Mouse (Mus musculus) heart, embryonic 10.5 days (tissue): ENCODE measurements around the gene Klhl30. TPM values are rescaled to one million over a fixed set of nuclear protein-coding genes. Genes with fewer than 3 reads are reported as not detected.

Source experiments
- DNase-seq: peaks from one replicate; pipeline ENCODE4 v3.0.0-alpha.2; 2017; ENCODE audit warnings: low spot score
- H3K27ac ChIP-seq: fragments of 300-500 bp; sonication (generic); 2 replicates; pipeline ENCODE4 v1.5.1; 2016; ENCODE audit warnings: mild to moderate bottlenecking
- H3K27me3 ChIP-seq: fragments of 300-500 bp; sonication (generic); 2 replicates; pipeline ENCODE4 v1.6.1; 2016; ENCODE audit warnings: mild to moderate bottlenecking; ENCODE audit not compliant: poor library complexity, insufficient read depth, severe bottlenecking
- H3K36me3 ChIP-seq: fragments of 300-500 bp; sonication (generic); 2 replicates; pipeline ENCODE4 v1.6.1; 2016; ENCODE audit warnings: mild to moderate bottlenecking, moderate library complexity
- H3K4me1 ChIP-seq: fragments of 300-500 bp; sonication (generic); 2 replicates; pipeline ENCODE4 v1.6.1; 2016; ENCODE audit warnings: mild to moderate bottlenecking
- H3K4me3 ChIP-seq: fragments of 300-500 bp; sonication (generic); 2 replicates; pipeline ENCODE4 v1.5.1; 2016; ENCODE audit warnings: mild to moderate bottlenecking, moderate library complexity
- H3K9me3 ChIP-seq: fragments of 300-500 bp; sonication (generic); 2 replicates; pipeline ENCODE4 v1.6.1; 2016; ENCODE audit warnings: mild to moderate bottlenecking, moderate library complexity
- WGBS: fragments of 180-500 bp; shearing (Covaris S2); methylation state at CpG from one replicate; pipeline ENCODE4 v1.1.7; 2016; 5-methylcytosine and 5-hydroxymethylcytosine counted together
- polyA plus RNA-seq: library from polyadenylated mRNA; unstranded; fragments of >200 nt; fragmentation: Nextera tagmentation; extraction: Ambion mirVana; gene quantifications from 2 replicates; pipeline ENCODE4 v1.2.1, GENCODE M21; 2016

The Klhl30 gene
- polyA plus RNA-seq, 1 experiment from 2014 or later: 33.1 TPM

DNA sequence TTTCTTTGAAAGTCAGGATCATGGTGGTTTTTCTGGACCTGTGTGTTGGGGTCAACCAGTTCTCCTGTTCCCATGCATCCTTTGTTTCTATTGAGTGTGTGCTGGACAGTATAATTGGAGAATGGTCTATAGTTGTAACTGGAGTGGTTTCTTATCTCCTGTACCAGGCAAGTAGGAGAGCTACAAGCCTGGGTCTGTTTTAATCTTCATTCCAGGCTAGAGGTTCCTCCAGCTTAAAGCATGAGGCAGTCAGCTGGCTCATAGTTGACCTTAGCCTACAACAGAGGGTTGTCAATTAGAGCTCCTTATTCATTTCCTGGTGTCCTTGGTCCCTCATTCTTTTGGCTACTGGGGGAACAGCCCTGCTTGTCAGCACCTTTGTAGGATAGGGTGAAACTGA is 17.2 kb upstream of the Klhl30 start:
- no peak for DNase-seq
- no peaks in the 10 kb centered on the region for H3K36me3 ChIP-seq
- H3K27ac ChIP-seq: peak overlapping the region; percentile 57; the same call in 1 of the 2 replicates
- H3K4me3 ChIP-seq: no peak overlapping the region
- no peaks in the 10 kb centered on the region for H3K9me3 ChIP-seq
- H3K4me1 ChIP-seq: peaks cover 43% of the 10 kb centered on the region
- peaks cover 28% of the 10 kb centered on the region for H3K27me3 ChIP-seq

DNA sequence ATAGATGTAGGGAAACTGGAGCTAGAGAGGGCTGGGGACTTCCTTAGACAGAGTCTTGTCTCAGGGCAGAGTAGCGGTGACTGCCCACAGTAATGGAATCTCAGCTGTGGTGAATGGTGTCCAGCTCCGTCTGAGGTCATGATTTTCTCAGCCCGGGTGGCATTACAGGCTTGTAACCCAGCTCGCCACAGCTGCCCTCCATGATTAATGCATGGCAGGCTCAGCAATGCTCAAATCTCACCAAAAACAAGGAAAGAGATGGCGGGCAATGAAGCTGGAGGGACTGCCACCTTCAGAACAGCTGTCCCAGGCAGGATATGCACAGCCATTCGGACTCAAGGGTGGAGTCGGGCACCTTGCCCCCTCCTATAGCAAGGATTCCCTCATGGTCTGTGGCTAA is 13.5 kb upstream of the Klhl30 start:
- DNase-seq: no peak
- H3K4me3 ChIP-seq: no peak overlapping the region
- no peaks in the 10 kb centered on the region for H3K9me3 ChIP-seq
- H3K27me3 ChIP-seq: peaks cover 61% of the 10 kb centered on the region
- H3K4me1 ChIP-seq: peaks cover 35% of the 10 kb centered on the region
- H3K36me3 ChIP-seq: no peaks in the 10 kb centered on the region
- no peak overlapping the region for H3K27ac ChIP-seq
- WGBS: 89% methylated on average over 7 of the region's 7 CpGs

DNA sequence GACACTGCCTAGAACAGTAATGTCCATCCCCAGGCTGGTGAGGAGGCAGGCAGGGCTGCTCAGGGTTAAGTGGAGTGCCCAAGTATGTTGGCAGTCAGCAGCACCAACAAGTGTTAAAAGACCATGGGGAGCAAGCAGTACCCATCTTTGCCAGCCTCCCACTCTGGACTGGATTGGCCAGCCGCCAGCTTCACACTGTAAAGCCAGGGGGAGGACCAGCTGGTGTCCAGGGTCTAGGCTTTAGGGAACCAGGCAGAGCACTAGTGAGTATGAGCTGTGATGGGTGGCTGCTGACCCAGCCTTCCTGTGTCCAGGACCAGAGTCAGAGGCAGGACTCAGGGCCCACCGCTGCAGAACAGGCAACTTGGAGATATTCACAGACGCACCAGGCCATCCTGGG is 6.8 kb upstream of the Klhl30 start:
- WGBS: 74% methylated on average over 3 of the region's 3 CpGs
- Histone ChIP-seq H3K4me1 (peaks cover 21% of the 10 kb centered on the region), H3K27ac (no peak overlapping the region), H3K36me3 (no peaks in the 10 kb centered on the region), H3K4me3 (no peak overlapping the region; the same call in 1 of the 2 replicates), H3K27me3 (peaks cover 82% of the 10 kb centered on the region), H3K9me3 (no peaks in the 10 kb centered on the region)
- DNase-seq: no peak

DNA sequence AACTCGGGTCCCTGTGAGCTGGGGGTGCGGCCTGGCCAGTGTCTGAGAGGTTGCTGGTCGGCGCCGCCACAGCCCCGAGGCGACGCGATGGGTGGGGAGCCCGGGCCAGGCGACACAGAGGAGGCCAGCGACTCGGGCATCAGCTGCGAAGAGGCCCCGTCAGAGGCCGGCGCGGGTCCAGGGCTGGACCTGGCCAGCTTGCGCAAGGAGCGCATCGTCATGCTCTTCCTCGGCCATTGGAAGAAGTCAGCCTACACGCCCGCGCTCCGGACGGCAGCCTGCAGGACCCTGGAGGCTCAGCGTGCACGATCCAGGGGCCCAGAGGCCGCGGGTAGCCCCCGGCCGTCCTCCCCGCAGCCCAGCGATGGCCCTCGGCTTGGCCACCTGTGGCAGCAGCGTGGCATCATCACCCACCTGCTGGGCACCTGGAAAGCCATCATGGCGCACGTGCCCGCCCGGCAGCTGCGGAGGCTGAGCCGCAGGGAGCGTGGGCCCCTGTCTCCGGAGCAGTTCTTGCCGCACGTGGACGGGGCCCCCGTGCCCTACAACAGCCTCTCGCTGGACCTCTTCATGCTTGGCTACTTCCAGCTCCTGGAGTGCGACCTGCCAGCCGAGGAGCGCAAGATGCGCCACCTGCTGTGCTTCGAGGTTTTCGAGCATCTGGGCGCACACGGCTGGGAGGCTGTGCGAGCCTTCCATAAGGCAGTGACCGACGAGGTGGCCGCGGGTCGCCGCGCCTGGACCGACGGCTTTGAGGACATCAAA is 5.7 kb upstream of the Klhl30 start:
- Histone ChIP-seq H3K9me3 (no peaks in the 10 kb centered on the region), H3K36me3 (no peaks in the 10 kb centered on the region), H3K27ac (peak overlapping the region; percentile 67), H3K4me3 (peak overlapping the region; percentile 56), H3K27me3 (peaks cover 71% of the 10 kb centered on the region), H3K4me1 (peaks cover 24% of the 10 kb centered on the region)
- WGBS: 4% methylated on average over 68 of the region's 68 CpGs
- DNase-seq: no peak

DNA sequence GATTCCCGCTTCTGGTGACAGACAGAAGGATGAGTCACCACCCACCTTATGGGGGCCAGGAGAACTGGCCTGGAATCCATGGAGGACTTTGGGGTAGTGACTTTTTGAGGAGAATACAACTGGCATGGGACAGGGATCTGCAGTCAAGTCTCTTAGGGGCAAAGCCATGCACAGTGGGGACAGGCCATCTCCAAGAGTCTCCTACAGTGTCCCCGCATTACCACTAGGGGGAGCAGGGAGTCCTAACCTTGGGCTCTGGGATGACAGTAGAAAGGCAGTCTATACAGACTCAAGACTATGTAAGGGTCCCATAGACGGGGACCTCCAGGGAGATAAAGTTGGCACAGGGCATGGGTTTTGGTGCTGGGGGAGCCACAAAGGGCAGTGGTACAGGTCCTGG is 3.9 kb upstream of the Klhl30 start:
- Histone ChIP-seq H3K4me1 (peaks cover 41% of the 10 kb centered on the region), H3K27me3 (peaks cover 55% of the 10 kb centered on the region), H3K4me3 (no peak overlapping the region), H3K9me3 (no peaks in the 10 kb centered on the region), H3K36me3 (no peaks in the 10 kb centered on the region), H3K27ac (no peak overlapping the region)
- WGBS: 34% methylated on average over 3 of the region's 3 CpGs
- peak; percentile 84 for DNase-seq

DNA sequence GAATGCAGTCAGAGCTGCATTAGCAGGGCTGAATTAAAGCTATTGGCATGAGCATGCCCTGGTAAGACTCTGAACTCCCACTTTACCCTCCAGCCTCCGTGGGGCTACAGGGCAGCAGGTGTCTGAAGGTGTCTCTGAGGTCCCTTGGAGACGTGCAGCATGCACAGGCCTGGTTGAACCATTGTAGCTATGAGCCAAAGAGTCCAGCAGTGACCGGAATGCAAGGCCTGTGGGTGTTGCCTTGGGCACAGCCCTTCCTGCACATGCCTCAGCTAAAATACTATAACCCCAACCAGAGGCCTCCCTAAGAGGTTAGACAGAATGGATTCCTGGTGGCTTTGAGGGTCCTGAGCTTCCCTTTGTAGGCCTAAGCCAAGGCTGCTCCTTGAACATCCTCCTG is 433 bp downstream of the Klhl30 start:
- peak overlapping the region; percentile 55 for H3K4me3 ChIP-seq
- peak overlapping the region; percentile 91 for H3K27ac ChIP-seq

DNA sequence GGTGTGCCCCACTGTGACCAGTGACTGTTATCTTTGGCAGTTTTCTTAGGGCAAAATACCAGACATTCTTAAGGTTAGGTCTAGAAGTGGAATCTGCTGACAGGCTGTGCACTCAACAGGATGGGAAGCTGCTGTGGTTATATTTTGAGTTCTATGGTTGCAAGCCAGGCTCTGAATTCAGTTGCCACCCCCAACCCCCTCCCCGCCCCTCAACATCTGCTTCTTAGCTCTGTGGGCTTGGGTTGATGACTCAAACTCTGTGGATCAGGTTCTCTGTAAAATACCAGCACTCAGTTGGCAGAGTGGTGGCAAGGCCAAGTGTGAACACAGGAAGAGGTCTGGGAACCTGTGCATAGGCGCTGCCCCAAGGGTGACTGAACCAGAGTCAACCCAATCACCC is 1.5 kb downstream of the Klhl30 start:
- Histone ChIP-seq H3K4me1 (peaks cover 51% of the 10 kb centered on the region), H3K4me3 (peak overlapping the region; percentile 55; the same call in 1 of the 2 replicates)
- WGBS: 73% methylated on average over 2 of the region's 2 CpGs

More for the DNA sequence above, 433 bp downstream of the Klhl30 start:
- H3K9me3 ChIP-seq: no peaks in the 10 kb centered on the region
- peaks cover 30% of the 10 kb centered on the region for H3K36me3 ChIP-seq
- peaks cover 51% of the 10 kb centered on the region for H3K4me1 ChIP-seq
- peaks cover 11% of the 10 kb centered on the region for H3K27me3 ChIP-seq
- 52% methylated on average over 3 of the region's 3 CpGs for whole genome bisulfite sequencing
- no peak for DNase-seq

DNA sequence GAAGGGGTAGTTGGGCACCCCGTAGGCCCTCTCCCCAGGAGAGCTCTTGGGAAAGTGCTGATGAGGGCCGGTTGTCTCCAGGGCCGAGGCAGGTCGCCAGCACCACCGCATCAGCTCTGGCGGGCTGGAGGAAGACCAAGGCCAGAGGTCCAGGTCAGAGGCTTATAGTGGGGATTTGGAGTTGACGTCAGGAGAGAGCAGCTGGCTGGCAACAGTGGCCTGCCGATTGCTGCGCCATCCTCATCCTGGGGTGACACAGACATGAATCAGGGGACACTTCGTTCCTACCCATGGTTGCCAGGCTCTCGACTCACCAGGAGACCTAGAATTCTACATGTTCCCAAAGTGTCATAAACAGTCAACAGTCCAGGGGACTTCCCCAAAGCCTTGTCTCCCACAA is 5.3 kb downstream of the Klhl30 start:
- no peak overlapping the region for H3K27ac ChIP-seq
- DNase-seq: no peak
- H3K4me3 ChIP-seq: no peak overlapping the region
- H3K27me3 ChIP-seq: no peaks in the 10 kb centered on the region
- peaks cover 78% of the 10 kb centered on the region for H3K36me3 ChIP-seq
- H3K4me1 ChIP-seq: peaks cover 39% of the 10 kb centered on the region
- no peaks in the 10 kb centered on the region for H3K9me3 ChIP-seq
- 80% methylated on average over 11 of the region's 11 CpGs for WGBS

More for the DNA sequence above, 1.5 kb downstream of the Klhl30 start:
- 0 out of 2 replicates have a peak overlapping the region, but pooled peaks have one; percentile 16 for H3K27ac ChIP-seq
- DNase-seq: no peak
- 0 out of 2 replicates have a peak, but pooled peaks cover 5% of the 10 kb centered on the region for H3K27me3 ChIP-seq
- peaks cover 40% of the 10 kb centered on the region for H3K36me3 ChIP-seq
- H3K9me3 ChIP-seq: no peaks in the 10 kb centered on the region

DNA sequence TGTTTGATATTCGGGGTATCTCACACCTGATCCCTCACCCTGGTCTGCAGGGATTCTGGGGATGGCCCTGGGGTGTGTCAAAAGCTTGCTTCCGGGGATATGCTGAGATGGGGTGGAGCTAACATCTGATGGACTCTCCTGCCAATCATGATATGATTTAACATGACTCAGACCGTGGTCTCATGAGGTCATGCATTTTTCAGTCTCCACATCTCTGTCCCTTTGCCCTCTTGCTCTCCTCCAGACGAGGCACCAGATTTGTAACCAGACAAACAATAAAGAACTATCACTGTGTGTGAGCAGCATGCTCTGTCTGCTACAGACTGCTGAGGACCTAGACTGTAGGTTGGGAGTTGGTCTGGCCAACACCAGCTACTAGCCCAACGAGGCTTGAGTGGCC is 11.3 kb downstream of the Klhl30 start:
- H3K36me3 ChIP-seq: peaks cover 72% of the 10 kb centered on the region
- no peak overlapping the region for H3K4me3 ChIP-seq
- WGBS: 78% methylated on average over 5 of the region's 5 CpGs
- H3K27me3 ChIP-seq: peaks cover 9% of the 10 kb centered on the region
- H3K9me3 ChIP-seq: peaks cover 13% of the 10 kb centered on the region
- peaks cover 20% of the 10 kb centered on the region for H3K4me1 ChIP-seq
- DNase-seq: no peak
- H3K27ac ChIP-seq: no peak overlapping the region

DNA sequence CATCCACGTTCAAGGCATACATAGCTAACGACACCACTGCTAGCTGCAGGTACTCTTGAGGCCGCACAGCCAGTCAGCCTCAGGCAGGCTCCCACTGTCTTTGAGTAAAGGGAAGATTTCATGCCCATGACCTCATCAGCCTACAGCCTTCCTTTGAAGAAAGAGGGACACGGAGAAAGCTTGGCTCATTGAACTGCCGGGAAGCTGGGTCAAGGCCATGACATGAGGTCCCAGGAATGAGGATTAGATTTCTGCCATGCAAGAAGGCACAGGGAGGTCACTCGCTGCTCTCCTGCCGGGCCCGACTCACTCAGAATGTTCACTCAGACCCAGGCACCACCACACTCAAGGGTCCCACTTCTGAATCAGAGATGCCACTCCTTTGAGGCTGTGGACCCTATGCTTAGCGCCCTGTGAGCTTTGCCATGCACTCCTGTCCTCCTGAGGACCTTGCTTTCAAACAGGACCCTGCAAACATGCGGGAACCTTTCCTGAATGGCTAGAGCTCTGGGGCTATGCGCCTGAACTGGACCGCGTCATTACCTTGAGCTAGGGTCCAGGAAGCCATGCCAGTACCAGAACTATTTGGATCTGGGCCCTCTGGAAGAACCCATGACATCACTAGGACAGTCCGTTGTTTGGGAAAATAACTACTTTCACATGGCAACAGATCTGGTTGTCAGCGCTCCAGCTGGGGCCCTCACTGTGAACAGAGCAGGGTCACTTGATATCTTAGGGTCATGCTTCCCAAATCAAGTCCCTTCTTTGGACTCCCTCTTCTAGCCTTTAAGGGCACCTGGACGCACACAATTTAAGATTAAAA is 14.2 kb downstream of the Klhl30 start:
- DNase-seq: no peak
- 87% methylated on average over 16 of the region's 16 CpGs for WGBS
- H3K4me3 ChIP-seq: no peak overlapping the region
- peaks cover 13% of the 10 kb centered on the region for H3K9me3 ChIP-seq
- H3K27ac ChIP-seq: no peak overlapping the region
- peaks cover 50% of the 10 kb centered on the region for H3K36me3 ChIP-seq
- peaks cover 22% of the 10 kb centered on the region for H3K4me1 ChIP-seq
- peaks cover 23% of the 10 kb centered on the region for H3K27me3 ChIP-seq

DNA sequence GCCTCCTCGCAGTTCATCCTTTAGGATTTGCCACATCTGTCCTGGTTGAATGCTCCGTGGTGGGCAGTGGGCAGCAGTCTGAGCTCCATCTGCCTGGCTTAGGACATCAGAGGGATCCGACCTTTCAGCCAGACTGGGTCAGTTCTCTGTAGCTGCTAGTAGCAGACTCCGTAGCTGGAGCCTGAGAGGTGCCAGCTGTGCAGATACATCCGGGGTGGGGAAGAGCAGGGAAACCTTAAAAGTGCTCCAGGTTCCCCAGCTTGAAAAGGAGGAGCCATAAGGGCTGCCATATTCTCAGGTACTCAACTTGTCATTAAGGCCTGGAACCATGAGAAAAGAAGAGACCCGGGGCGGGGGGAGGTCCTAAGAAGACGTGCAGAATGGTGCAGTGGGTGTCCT is 15.0 kb downstream of the Klhl30 start:
- peak overlapping the region; percentile 77; the same call in 1 of the 2 replicates for H3K27ac ChIP-seq
- WGBS: 21% methylated on average over 8 of the region's 8 CpGs

DNA sequence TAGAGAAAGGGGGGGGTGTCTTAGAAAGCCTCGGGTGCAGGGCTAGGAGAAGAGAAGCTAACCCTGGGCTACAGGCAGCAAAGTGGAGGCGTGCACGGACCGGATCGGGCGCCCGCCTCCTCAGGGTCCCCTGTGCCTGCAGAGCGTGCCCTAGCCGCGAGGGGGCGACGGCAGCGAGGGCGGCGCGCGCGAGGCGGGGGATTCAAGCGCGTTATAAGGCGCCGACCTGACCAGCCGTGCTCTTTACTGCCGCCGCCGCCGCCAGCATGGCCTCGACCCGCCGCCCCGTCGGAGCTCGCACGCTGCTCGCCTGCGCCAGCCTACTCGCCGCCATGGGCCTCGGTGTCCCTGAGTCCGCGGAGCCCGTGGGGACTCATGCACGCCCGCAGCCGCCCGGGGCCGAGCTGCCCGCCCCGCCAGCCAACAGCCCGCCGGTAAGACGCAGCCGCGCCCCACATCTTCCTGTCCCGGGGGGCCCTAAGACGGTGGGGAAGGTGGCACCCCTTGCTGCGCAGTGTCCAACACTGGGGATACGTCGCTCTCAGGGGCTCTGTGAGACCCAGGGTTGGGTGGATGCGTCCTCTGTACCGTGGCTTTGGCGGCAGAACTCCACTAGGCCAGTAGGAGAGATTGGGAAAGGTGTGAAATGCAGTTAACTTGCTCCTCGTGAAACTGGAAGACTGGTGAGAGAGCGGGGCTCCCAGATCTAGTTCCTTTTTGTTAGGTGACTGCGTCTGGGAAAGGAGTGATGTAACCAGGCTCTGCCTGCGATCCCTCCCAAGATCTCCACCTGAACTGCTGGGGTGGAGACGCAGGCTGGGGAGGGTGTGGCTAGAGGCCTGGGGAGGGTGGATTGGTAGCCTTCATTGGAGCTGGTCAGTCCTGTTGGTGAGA is 15.6 kb downstream of the Klhl30 start, which contains the start of gene Erfe:
Gene Erfe (plus strand): TSS at position 216 of the 894 bp plus-strand sequence.
- Histone ChIP-seq H3K27me3 (peaks cover 23% of the 10 kb centered on the region), H3K9me3 (peaks cover 13% of the 10 kb centered on the region), H3K4me1 (peaks cover 22% of the 10 kb centered on the region), H3K4me3 (peak within 1 kb of the TSS; percentile 64), H3K27ac (peak within 1 kb of the TSS; percentile 77), H3K36me3 (peaks cover 50% of the 10 kb centered on the region)
- no peak for DNase-seq
- WGBS: 1% methylated on average over 68 of the region's 68 CpGs

More for the DNA sequence above, 15.0 kb downstream of the Klhl30 start:
- Histone ChIP-seq H3K9me3 (peaks cover 13% of the 10 kb centered on the region), H3K4me3 (peak overlapping the region; percentile 64), H3K4me1 (peaks cover 22% of the 10 kb centered on the region), H3K27me3 (peaks cover 23% of the 10 kb centered on the region), H3K36me3 (peaks cover 50% of the 10 kb centered on the region)
- DNase-seq: no peak
